Mouse (Mus musculus) bone marrow macrophage, adult 2 months (primary cell): ENCODE results near the gene Ube2t.

Experiments used
- CTCF ChIP-seq: IDR thresholded peaks from 2 replicates; pipeline ENCODE4 v1.5.1; 2012; ENCODE audit warnings: low read depth, mild to moderate bottlenecking, low read length, moderate library complexity
- POLR2A ChIP-seq: IDR thresholded peaks from 2 replicates; pipeline ENCODE4 v1.6.1; 2012; ENCODE audit warnings: mild to moderate bottlenecking, low read depth, low read length, borderline replicate concordance

- TF ChIP-seq CTCF (no peak), POLR2A (no peak)
Measured at GRCm38 (mm10) chr1:135005696-135006095, 43.3 kb downstream of the Ube2t start.
